Mouse (Mus musculus): ENCODE data around the gene Pgs1.

The Pgs1 gene

GRCm38 (mm10) chr11:117976081-117976582, 10.0 kb upstream of the Pgs1 start:
- DNase-seq (ENCODE audit: low read depth, low spot score), result no peak

GRCm38 (mm10) chr11:117977694-117978360, 8.3 kb upstream of the Pgs1 start:
- no peak for DNase-seq (ENCODE audit: low read depth, low spot score)

GRCm38 (mm10) chr11:117979388-117979787, 6.7 kb upstream of the Pgs1 start:
- no peak for DNase-seq (ENCODE audit: low read depth, low spot score)

GRCm38 (mm10) chr11:117982426-117982825, 3.7 kb upstream of the Pgs1 start:
- no peak for DNase-seq (ENCODE audit: low read depth, low spot score)

GRCm38 (mm10) chr11:117983770-117984169, 2.3 kb upstream of the Pgs1 start:
- DNase-seq (ENCODE audit: low read depth, low spot score), result no peak

GRCm38 (mm10) chr11:117987032-117987451, 950 bp downstream of the Pgs1 start:
- DNase-seq (ENCODE audit: low read depth, low spot score), result no peak

- DNase-seq (ENCODE audit: low read depth, low spot score), result no peak
Measured at GRCm38 (mm10) chr11:117987968-117988367, 1.9 kb downstream of the Pgs1 start.

GRCm38 (mm10) chr11:117989241-117989640, 3.1 kb downstream of the Pgs1 start:
- DNase-seq (ENCODE audit: low read depth, low spot score), result no peak

- peak; percentile 73 for DNase-seq (ENCODE audit: low read depth, low spot score)
Measured at GRCm38 (mm10) chr11:117989926-117990325, 3.8 kb downstream of the Pgs1 start.

GRCm38 (mm10) chr11:117991502-117992470, 5.7 kb downstream of the Pgs1 start:
- DNase-seq (ENCODE audit: low read depth, low spot score), result peak; percentile 55

GRCm38 (mm10) chr11:117993190-117994175, 7.4 kb downstream of the Pgs1 start:
- no peak for DNase-seq (ENCODE audit: low read depth, low spot score)

GRCm38 (mm10) chr11:117994250-117995057, 8.4 kb downstream of the Pgs1 start:
- peak; percentile 34 for DNase-seq (ENCODE audit: low read depth, low spot score)

- DNase-seq (ENCODE audit: low read depth, low spot score), result no peak
Measured at GRCm38 (mm10) chr11:117995255-117995654, 9.2 kb downstream of the Pgs1 start.

- no peak for DNase-seq (ENCODE audit: low read depth, low spot score)
Measured at GRCm38 (mm10) chr11:117995661-117996060, 9.6 kb downstream of the Pgs1 start.

- no peak for DNase-seq (ENCODE audit: low read depth, low spot score)
Measured at GRCm38 (mm10) chr11:117996066-117996465, 10.0 kb downstream of the Pgs1 start.

- DNase-seq (ENCODE audit: low read depth, low spot score), result no peak
Measured at GRCm38 (mm10) chr11:117997085-117997484, 11.0 kb downstream of the Pgs1 start.

- no peak for DNase-seq (ENCODE audit: low read depth, low spot score)
Measured at GRCm38 (mm10) chr11:117998356-117998755, 12.3 kb downstream of the Pgs1 start.

- DNase-seq (ENCODE audit: low read depth, low spot score), result no peak
Measured at GRCm38 (mm10) chr11:117999260-117999934, 13.3 kb downstream of the Pgs1 start.

- no peak for DNase-seq (ENCODE audit: low read depth, low spot score)
Measured at GRCm38 (mm10) chr11:118000083-118000482, 14.0 kb downstream of the Pgs1 start.
